Mouse (Mus musculus): ENCODE measurements around the gene Ifitm10. TPM values are rescaled to one million over a fixed set of nuclear protein-coding genes. Genes with fewer than 3 reads are reported as not detected.
A peak's percentile ranks its signal among the peaks of the same experiment; 100 is the strongest.
"Not testable (repeated sequence)": the region's sequence is repeated elsewhere in the genome, so short reads cannot be mapped to it uniquely, and the experiment has no call there.

The Ifitm10 gene
- total RNA-seq (2015): 2.1 and 3.6 TPM in 2 replicates
- total RNA-seq (2017): 0.48 and 1.4 TPM in 2 replicates

- ATAC-seq (ENCODE audit: poor library complexity, severe bottlenecking): no peak
These were observed at the start of gene Ifitm10 for GRCm38 (mm10) chr7:142373641-142374412. Gene Ifitm10 (minus strand): TSS chr7:142373753.

GRCm38 (mm10) chr7:142421826-142422225 is 48.3 kb upstream of the Ifitm10 start:
- no peak for ATAC-seq (ENCODE audit: poor library complexity, severe bottlenecking)

- ATAC-seq (ENCODE audit: poor library complexity, severe bottlenecking): peak; percentile 52; the same call in 1 of the 2 replicates
These were observed 46.3 kb upstream of the Ifitm10 start for GRCm38 (mm10) chr7:142419887-142420286.

GRCm38 (mm10) chr7:142418679-142419078 is 45.1 kb upstream of the Ifitm10 start:
- ATAC-seq (ENCODE audit: poor library complexity, severe bottlenecking): peak; percentile 73

GRCm38 (mm10) chr7:142418027-142418426 is 44.5 kb upstream of the Ifitm10 start:
- ATAC-seq (ENCODE audit: poor library complexity, severe bottlenecking): no peak

- no peak for ATAC-seq (ENCODE audit: poor library complexity, severe bottlenecking)
These were observed 42.7 kb upstream of the Ifitm10 start for GRCm38 (mm10) chr7:142416225-142416624.

GRCm38 (mm10) chr7:142415314-142415713 is 41.8 kb upstream of the Ifitm10 start:
- ATAC-seq (ENCODE audit: poor library complexity, severe bottlenecking): no peak

GRCm38 (mm10) chr7:142413285-142413684 is 39.7 kb upstream of the Ifitm10 start:
- no peak for ATAC-seq (ENCODE audit: poor library complexity, severe bottlenecking)

- no peak for ATAC-seq (ENCODE audit: poor library complexity, severe bottlenecking)
These were observed 36.0 kb upstream of the Ifitm10 start for GRCm38 (mm10) chr7:142409603-142410002.

GRCm38 (mm10) chr7:142408686-142409085 is 35.1 kb upstream of the Ifitm10 start:
- ATAC-seq (ENCODE audit: poor library complexity, severe bottlenecking): no peak

GRCm38 (mm10) chr7:142407935-142408334 is 34.4 kb upstream of the Ifitm10 start:
- no peak for ATAC-seq (ENCODE audit: poor library complexity, severe bottlenecking)

GRCm38 (mm10) chr7:142405134-142405533 is 31.6 kb upstream of the Ifitm10 start:
- ATAC-seq (ENCODE audit: poor library complexity, severe bottlenecking): not testable (repeated sequence)

- ATAC-seq (ENCODE audit: poor library complexity, severe bottlenecking): peak; percentile 72
These were observed 30.0 kb upstream of the Ifitm10 start for GRCm38 (mm10) chr7:142403591-142403990.

GRCm38 (mm10) chr7:142400750-142401142 is 27.2 kb upstream of the Ifitm10 start:
- no peak for ATAC-seq (ENCODE audit: poor library complexity, severe bottlenecking)

GRCm38 (mm10) chr7:142400112-142400749 is 26.7 kb upstream of the Ifitm10 start:
- no peak for ATAC-seq (ENCODE audit: poor library complexity, severe bottlenecking)

GRCm38 (mm10) chr7:142399250-142399649 is 25.7 kb upstream of the Ifitm10 start:
- peak; percentile 59 for ATAC-seq (ENCODE audit: poor library complexity, severe bottlenecking)

- ATAC-seq (ENCODE audit: poor library complexity, severe bottlenecking): peak; percentile 55
These were observed 24.5 kb upstream of the Ifitm10 start for GRCm38 (mm10) chr7:142398052-142398451.

GRCm38 (mm10) chr7:142396611-142397010 is 23.1 kb upstream of the Ifitm10 start:
- ATAC-seq (ENCODE audit: poor library complexity, severe bottlenecking): no peak

- ATAC-seq (ENCODE audit: poor library complexity, severe bottlenecking): no peak
These were observed 21.9 kb upstream of the Ifitm10 start for GRCm38 (mm10) chr7:142395472-142395871.

- ATAC-seq (ENCODE audit: poor library complexity, severe bottlenecking): peak; percentile 28
These were observed 21.0 kb upstream of the Ifitm10 start for GRCm38 (mm10) chr7:142394261-142395190.

GRCm38 (mm10) chr7:142393191-142393590 is 19.6 kb upstream of the Ifitm10 start:
- ATAC-seq (ENCODE audit: poor library complexity, severe bottlenecking): peak; percentile 41

Data from megakaryocyte, adult 5-6 weeks (primary cell).